In the genomic region with DNA sequence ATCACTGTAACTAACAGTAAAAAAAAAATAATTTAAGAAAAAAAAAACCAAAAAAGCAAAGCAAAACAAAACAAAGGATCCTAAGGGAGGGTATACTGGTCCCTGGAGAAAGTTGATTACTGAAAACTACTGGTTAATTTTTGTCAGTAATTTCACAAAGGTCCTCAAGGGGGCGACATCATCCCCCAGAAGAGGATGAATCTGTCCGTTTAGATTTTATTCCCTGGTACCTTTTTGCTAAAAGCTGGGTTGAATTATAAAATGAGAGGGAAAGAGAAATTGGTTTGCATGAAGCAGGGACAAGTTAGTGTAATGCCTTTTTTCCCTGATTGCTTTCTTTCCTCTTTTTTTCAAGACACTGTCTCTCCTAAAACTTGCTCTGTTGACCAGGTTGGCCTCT, we compare ENCODE assay signal across 9 mouse cellular contexts. TPM values are rescaled to one million over a fixed set of nuclear protein-coding genes. Genes with fewer than 3 reads are reported as not detected.
DNase-seq lines count a peak whose midpoint lies in the region; ATAC-seq lines count a peak whose summit lies in the region.
"Had no signal": no experiment of that assay in that cellular context is flagged by ENCODE, and none has a peak within 500 bp of the region (broad histone marks: within the 10 kb centered on the region; RNA-seq: fewer than 3 reads in every experiment).

No protein-coding gene starts in this region.

- no peaks in the 10 kb centered on the region for H3K27me3 ChIP-seq in hindbrain, embryonic 12.5 days
- H3K27me3 ChIP-seq in hindbrain, embryonic 13.5 days, result no peaks in the 10 kb centered on the region
- H3K27me3 ChIP-seq: neural tube, embryonic 13.5 days had no signal

- no peak overlapping the region for H3K9ac ChIP-seq in hindbrain, embryonic 12.5 days
- H3K9ac ChIP-seq in hindbrain, embryonic 13.5 days, result no peak overlapping the region
- H3K9ac ChIP-seq: neural tube, embryonic 13.5 days had no signal

- no peak for ATAC-seq in hindbrain, embryonic 12.5 days (ENCODE audit: low FRiP score)
- no peak for ATAC-seq in hindbrain, embryonic 13.5 days (ENCODE audit: low FRiP score)

- DNase-seq in right cerebral cortex, adult 2 months (ENCODE audit: low spot score in 2 of 2), result peak; percentile 29 to 68
- DNase-seq in right cerebral cortex, postnatal 36 days (ENCODE audit: low spot score in 2 of 2), result no peak
- peak; percentile 12 for DNase-seq in adrenal gland, postnatal 25 days
- peak; percentile 52 to 68 for DNase-seq in kidney, postnatal 36 days
- no peak for DNase-seq in urinary bladder, postnatal 25 days (ENCODE audit: low spot score)
- no peak for DNase-seq in frontal cortex, postnatal 25 days (ENCODE audit: low spot score in 2 of 2)

- H3K9me3 ChIP-seq in hindbrain, embryonic 12.5 days (replicated peaks), result no peaks in the 10 kb centered on the region
- no peaks in the 10 kb centered on the region for H3K9me3 ChIP-seq in hindbrain, embryonic 13.5 days
- H3K9me3 ChIP-seq: neural tube, embryonic 13.5 days had no signal

- H3K4me2 ChIP-seq in hindbrain, embryonic 12.5 days (replicated peaks), result no peak overlapping the region
- no peak overlapping the region for H3K4me2 ChIP-seq in hindbrain, embryonic 13.5 days
- H3K4me2 ChIP-seq: neural tube, embryonic 13.5 days had no signal

- peaks cover 6% of the 10 kb centered on the region for H3K4me1 ChIP-seq in hindbrain, embryonic 12.5 days
- H3K4me1 ChIP-seq in hindbrain, embryonic 13.5 days (replicated peaks), result peaks cover 7% of the 10 kb centered on the region

- H3K4me3 ChIP-seq in hindbrain, embryonic 12.5 days, result no peak overlapping the region
- H3K4me3 ChIP-seq in hindbrain, embryonic 13.5 days, result no peak overlapping the region
- H3K4me3 ChIP-seq: neural tube, embryonic 13.5 days had no signal

- H3K27ac ChIP-seq in hindbrain, embryonic 12.5 days, result peak overlapping the region; percentile 44; the same call in 1 of the 2 replicates
- no peak overlapping the region for H3K27ac ChIP-seq in hindbrain, embryonic 13.5 days
- H3K27ac ChIP-seq: neural tube, embryonic 13.5 days had no signal

- no peaks in the 10 kb centered on the region for H3K36me3 ChIP-seq in hindbrain, embryonic 12.5 days
- no peaks in the 10 kb centered on the region for H3K36me3 ChIP-seq in hindbrain, embryonic 13.5 days
- H3K36me3 ChIP-seq: neural tube, embryonic 13.5 days had no signal

- WGBS in hindbrain, embryonic 12.5 days, result 1% methylated on average over 2 of the region's 2 CpGs
- WGBS in hindbrain, embryonic 13.5 days, result 4% methylated on average over 2 of the region's 2 CpGs

RNA-seq across cellular contexts. Expression of a gene that starts 4.8 kb away (rescaled TPM):
- 26.4 and 30.0 TPM in 2 replicates for polyA plus RNA-seq in hindbrain, embryonic 12.5 days (2016; fragmentation: Nextera tagmentation; extraction: Ambion mirVana)
- 17.4 and 18.6 TPM in 2 replicates for polyA plus RNA-seq in hindbrain, embryonic 13.5 days (2015; fragmentation: Nextera tagmentation; extraction: Ambion mirVana)
- total RNA-seq in adrenal gland, postnatal 25 days (2021), result 47.1 and 57.3 TPM in 2 replicates

RNA-seq across cellular contexts. Expression of a gene that starts 8.3 kb away (rescaled TPM):
- 307 and 311 TPM in 2 replicates for polyA plus RNA-seq in hindbrain, embryonic 12.5 days (2016; fragmentation: Nextera tagmentation; extraction: Ambion mirVana)
- polyA plus RNA-seq in hindbrain, embryonic 13.5 days (2015; fragmentation: Nextera tagmentation; extraction: Ambion mirVana), result 259 and 260 TPM in 2 replicates
- total RNA-seq in adrenal gland, postnatal 25 days (2021), result 67.1 and 74.1 TPM in 2 replicates

RNA-seq across cellular contexts. Expression of a gene that starts 56.6 kb away (rescaled TPM):
- polyA plus RNA-seq in hindbrain, embryonic 12.5 days (2016; fragmentation: Nextera tagmentation; extraction: Ambion mirVana), result 52.6 and 55.9 TPM in 2 replicates
- polyA plus RNA-seq in hindbrain, embryonic 13.5 days (2015; fragmentation: Nextera tagmentation; extraction: Ambion mirVana), result 55.9 and 60.8 TPM in 2 replicates
- total RNA-seq in adrenal gland, postnatal 25 days (2021), result 62.2 and 70.3 TPM in 2 replicates

Comparison
In these comparisons a context has a peak if more than half of its experiments do, and no peak if none do; other contexts are left out.
1. DNase-seq: peak in right cerebral cortex, adult 2 months (2 of 2), adrenal gland, postnatal 25 days (single experiment) and kidney, postnatal 36 days (2 of 2); none in right cerebral cortex, postnatal 36 days (0 of 2), urinary bladder, postnatal 25 days (single experiment) and frontal cortex, postnatal 25 days (0 of 2).